Mouse (Mus musculus) CH12.LX (cell line): ENCODE data around the gene Gli3. TPM values are rescaled to one million over a fixed set of nuclear protein-coding genes. Genes with fewer than 3 reads are reported as not detected.

ENCODE experiments used
- DNase-seq: peaks from one replicate; pipeline ENCODE4 v3.0.0-alpha.2; 2013; ENCODE audit errors: extremely low read depth
- H3K27ac ChIP-seq: 2 replicates; pipeline ENCODE4 v1.5.1; 2012; ENCODE audit warnings: low read depth, mild to moderate bottlenecking, control low read depth, moderate library complexity; ENCODE audit not compliant: insufficient read depth
- H3K27me3 ChIP-seq: replicated peaks from 2 replicates; pipeline ENCODE3; 2012; ENCODE audit warnings: inconsistent platforms
- H3K36me3 ChIP-seq, 2 experiments: replicated peaks in 1 of 2; 2 replicates each; pipeline versions ENCODE3 to v1.6.1; 2012; ENCODE audit warnings: inconsistent platforms in 1 of 2, low read length in 1 of 2, mild to moderate bottlenecking in 1 of 2, mixed read lengths in 1 of 2, moderate library complexity in 1 of 2; ENCODE audit not compliant: control insufficient read depth in 1 of 2, insufficient read depth in 1 of 2
- H3K4me1 ChIP-seq, 2 experiments: 2 replicates each; pipeline ENCODE4 v1.6.1; 2012; ENCODE audit warnings: inconsistent platforms in 1 of 2, moderate library complexity in 1 of 2; ENCODE audit not compliant: insufficient read depth in 2 of 2, control insufficient read depth in 1 of 2
- H3K4me2 ChIP-seq: 2 replicates; pipeline ENCODE4 v1.6.1; 2012; ENCODE audit warnings: low read depth, mild to moderate bottlenecking, control low read depth; ENCODE audit not compliant: poor library complexity, insufficient read depth, severe bottlenecking
- H3K4me3 ChIP-seq, 3 experiments: fragments of 150-350 bp in 1 of 3; sonication (generic) in 1 of 3; replicated peaks in 1 of 3; 2 replicates each; pipeline versions ENCODE3 to v1.5.1; 2011 to 2012; ENCODE audit warnings: low read depth in 2 of 3, low read length in 2 of 3, mild to moderate bottlenecking in 2 of 3, moderate library complexity in 2 of 3, control low read depth in 1 of 3, improper control_type of control experiment in 1 of 3, inconsistent platforms in 1 of 3, mixed read lengths in 1 of 3; ENCODE audit not compliant: poor library complexity in 1 of 3
- H3K79me2 ChIP-seq: replicated peaks from 2 replicates; pipeline ENCODE4 v1.6.1; 2012; ENCODE audit warnings: mild to moderate bottlenecking, moderate library complexity; ENCODE audit not compliant: control insufficient read depth, poor library complexity, insufficient read depth, severe bottlenecking; ENCODE audit errors: extremely low read depth
- H3K9ac ChIP-seq: 2 replicates; pipeline ENCODE4 v1.6.1; 2012; ENCODE audit warnings: low read depth, mild to moderate bottlenecking, control low read depth, moderate library complexity; ENCODE audit not compliant: insufficient read depth
- H3K9me3 ChIP-seq: replicated peaks from 2 replicates; pipeline ENCODE3; 2012; ENCODE audit warnings: low read length, inconsistent platforms, mixed read lengths
- BHLHE40 ChIP-seq: IDR thresholded peaks from 2 replicates; pipeline ENCODE4 v1.6.1; 2011; ENCODE audit warnings: mild to moderate bottlenecking, low read depth, low read length, improper control_type of control experiment
- CHD1 ChIP-seq: IDR thresholded peaks from 2 replicates; pipeline ENCODE4 v1.6.1; 2012; ENCODE audit warnings: low read depth, low read length, improper control_type of control experiment, inconsistent platforms
- CHD2 ChIP-seq: IDR thresholded peaks from 2 replicates; pipeline ENCODE4 v1.6.1; 2011; ENCODE audit warnings: low read length, improper control_type of control experiment
- ELF1 ChIP-seq: IDR thresholded peaks from 2 replicates; pipeline ENCODE4 v1.6.1; 2014; ENCODE audit warnings: low read depth, mild to moderate bottlenecking, inconsistent platforms, low read length, improper control_type of control experiment
- EP300 ChIP-seq: IDR thresholded peaks from 2 replicates; pipeline ENCODE4 v1.6.1; 2011; ENCODE audit warnings: low read length, improper control_type of control experiment
- GABPA ChIP-seq: IDR thresholded peaks from 2 replicates; pipeline ENCODE4 v1.6.1; 2012; ENCODE audit warnings: low read depth, low read length, improper control_type of control experiment, inconsistent platforms; ENCODE audit not compliant: insufficient replicate concordance
- JUN ChIP-seq: IDR thresholded peaks from 2 replicates; pipeline ENCODE4 v1.6.1; 2011; ENCODE audit warnings: low read depth, mild to moderate bottlenecking, low read length, improper control_type of control experiment, moderate library complexity; ENCODE audit not compliant: insufficient read depth
- MAFK ChIP-seq: IDR thresholded peaks from 2 replicates; pipeline ENCODE4 v1.6.1; 2011; ENCODE audit warnings: low read length, improper control_type of control experiment; ENCODE audit not compliant: insufficient replicate concordance
- MAZ ChIP-seq: IDR thresholded peaks from 2 replicates; pipeline ENCODE4 v1.6.1; 2012; ENCODE audit warnings: low read depth, mild to moderate bottlenecking, inconsistent platforms, low read length, improper control_type of control experiment, moderate library complexity
- MEF2A ChIP-seq: IDR thresholded peaks from 2 replicates; pipeline ENCODE4 v1.6.1; 2014; ENCODE audit warnings: low read depth, mild to moderate bottlenecking, inconsistent platforms, low read length, improper control_type of control experiment, borderline replicate concordance
- NRF1 ChIP-seq: IDR thresholded peaks from 2 replicates; pipeline ENCODE4 v1.6.1; 2014; ENCODE audit warnings: low read depth, mild to moderate bottlenecking, inconsistent platforms, low read length, improper control_type of control experiment, moderate library complexity
- PAX5 ChIP-seq: IDR thresholded peaks from 2 replicates; pipeline ENCODE4 v1.6.1; 2012; ENCODE audit warnings: low read length, inconsistent platforms, mixed read lengths
- POLR2A ChIP-seq: IDR thresholded peaks from 2 replicates; pipeline ENCODE4 v1.6.1; 2011; ENCODE audit warnings: low read depth, mild to moderate bottlenecking, improper control_type of control experiment, low read length
- POLR2AphosphoS2 ChIP-seq: IDR thresholded peaks from 2 replicates; pipeline ENCODE4 v1.6.1; 2011; ENCODE audit warnings: low read depth, low read length, improper control_type of control experiment
- RCOR1 ChIP-seq: conservative IDR thresholded peaks from 2 replicates; pipeline ENCODE4 v1.6.1; 2012; ENCODE audit warnings: low read depth, mild to moderate bottlenecking, inconsistent platforms, low read length, improper control_type of control experiment
- SMC3 ChIP-seq: IDR thresholded peaks from 2 replicates; pipeline ENCODE4 v1.6.1; 2011; ENCODE audit warnings: low read depth, low read length, improper control_type of control experiment
- TCF12 ChIP-seq: IDR thresholded peaks from 2 replicates; pipeline ENCODE4 v1.6.1; 2014; ENCODE audit warnings: low read depth, mild to moderate bottlenecking, inconsistent platforms, low read length, improper control_type of control experiment
- USF1 ChIP-seq: IDR thresholded peaks from 2 replicates; pipeline ENCODE4 v1.6.1; 2014; ENCODE audit warnings: low read depth, mild to moderate bottlenecking, inconsistent platforms, low read length, improper control_type of control experiment
- ZC3H11A ChIP-seq: IDR thresholded peaks from 2 replicates; pipeline ENCODE4 v1.6.1; 2012; ENCODE audit warnings: low read depth, mild to moderate bottlenecking, inconsistent platforms, low read length, improper control_type of control experiment
- ZKSCAN1 ChIP-seq: IDR thresholded peaks from 2 replicates; pipeline ENCODE4 v1.6.1; 2012; ENCODE audit warnings: low read depth, inconsistent platforms, low read length, improper control_type of control experiment, borderline replicate concordance
- dilution Hi-C: fragments of 300-500 bp; cut with MboI; formaldehyde crosslinking; loops from 2 replicates; pipeline ENCODE4 v1.14.3; 2020; ENCODE audit warnings: low sequenced_read_pairs; ENCODE audit not compliant: extremely low pct_unique_long_range_greater_than_20kb, extremely low pct_ligation_motif_present
- in situ Hi-C: fragments of 300-500 bp; cut with MboI; formaldehyde crosslinking; loops from 3 replicates; pipeline ENCODE4 v1.14.3; 2019; ENCODE audit warnings: low sequenced_read_pairs, low pct_ligation_motif_present, low pct_unique_long_range_greater_than_20kb, mixed read lengths
- polyA plus RNA-seq: library from polyadenylated mRNA; unstranded; fragments of >175 nt; gene quantifications from 2 replicates; pipeline ENCODE4 v1.2.1, GENCODE M21; 2012; ENCODE audit warnings: low read depth; ENCODE audit not compliant: insufficient read length
- total RNA-seq, 2 experiments: library from RNA; depleted of rRNA; stranded (reverse); fragments of 300-350 nt in 1 of 2; fragments of >200 nt in 1 of 2; gene quantifications; 2 replicates each; pipeline ENCODE4 v1.2.3; 2012 to 2014

The Gli3 gene
- total and polyA plus RNA-seq, 3 experiments: not detected

GRCm38 (mm10) chr13:15457841-15458240, 5.2 kb upstream of the Gli3 start:
- no peak for DNase-seq
- dilution Hi-C loops: no loop called here
- H3K9me3 ChIP-seq: no peaks in the 10 kb centered on the region
- in situ Hi-C loops: no loop called here
- no peak overlapping the region for H3K9ac ChIP-seq
- H3K36me3 ChIP-seq: no peaks in the 10 kb centered on the region
- TF ChIP-seq EP300 (no peak), ZC3H11A (no peak), MAFK (no peak), PAX5 (no peak), USF1 (no peak), POLR2AphosphoS2 (no peak), MAZ (no peak), ELF1 (no peak), CHD1 (no peak), TCF12 (no peak)
- H3K27ac ChIP-seq: no peak overlapping the region
- no peaks in the 10 kb centered on the region for H3K79me2 ChIP-seq
- no peaks in the 10 kb centered on the region for H3K27me3 ChIP-seq
- H3K4me1 ChIP-seq: no peaks in the 10 kb centered on the region
- H3K4me2 ChIP-seq: no peak overlapping the region
- no peak overlapping the region for H3K4me3 ChIP-seq

GRCm38 (mm10) chr13:15461926-15462325, 1.1 kb upstream of the Gli3 start:
- Histone ChIP-seq H3K4me1 (no peaks in the 10 kb centered on the region), H3K4me2 (no peak overlapping the region), H3K27ac (no peak overlapping the region), H3K9me3 (peaks cover 10% of the 10 kb centered on the region), H3K79me2 (no peaks in the 10 kb centered on the region), H3K4me3 (no peak overlapping the region), H3K36me3 (no peaks in the 10 kb centered on the region), H3K9ac (no peak overlapping the region), H3K27me3 (no peaks in the 10 kb centered on the region)
- DNase-seq: no peak
- dilution Hi-C loops (no loop called here), in situ Hi-C loops (no loop called here)
- no peak for TF ChIP-seq CHD1
- TF ChIP-seq ZC3H11A: no peak
- TF ChIP-seq BHLHE40: no peak
- no peak for TF ChIP-seq CHD2
- TF ChIP-seq ZKSCAN1: no peak
- no peak for TF ChIP-seq GABPA
- no peak for TF ChIP-seq SMC3
- TF ChIP-seq MEF2A: no peak
- no peak for TF ChIP-seq POLR2A
- TF ChIP-seq NRF1: no peak
- no peak for TF ChIP-seq RCOR1
- no peak for TF ChIP-seq ELF1
- no peak for TF ChIP-seq JUN
